Comparison of ENCODE assay signal across 10 mouse cellular contexts in the genomic region with DNA sequence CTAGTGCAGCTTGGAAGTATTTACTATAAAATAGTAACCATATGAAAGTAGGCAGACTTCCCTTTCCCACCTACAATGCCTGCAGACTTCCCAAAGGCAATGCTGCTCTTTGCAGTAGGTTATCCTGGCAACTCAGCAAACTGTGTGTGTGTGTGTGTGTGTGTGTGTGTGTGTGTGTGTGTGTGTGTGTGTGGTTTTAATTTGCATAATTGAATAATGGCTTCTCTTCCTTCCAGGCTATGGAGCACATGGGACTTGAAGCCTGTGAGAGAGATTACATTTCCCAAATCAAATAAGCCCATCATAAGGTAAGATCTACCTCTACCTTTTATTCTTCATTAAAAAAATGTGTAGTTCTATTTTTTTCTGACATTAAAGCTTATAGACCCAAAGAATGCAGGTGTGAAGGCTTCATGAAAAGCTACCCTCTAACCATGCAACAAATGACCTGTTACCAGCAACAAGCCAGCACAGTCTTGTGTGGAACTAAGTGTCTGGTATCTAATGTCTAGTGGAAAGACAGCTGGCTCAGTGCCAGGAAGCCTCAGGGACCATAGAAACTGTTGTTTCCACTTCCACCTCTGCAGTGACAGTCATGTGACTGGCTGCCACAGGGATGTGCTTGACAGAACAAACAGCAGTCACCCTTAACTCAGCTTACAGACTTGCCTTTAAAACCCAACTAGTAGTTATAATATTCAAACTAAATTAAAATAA. TPM values are rescaled to one million over a fixed set of nuclear protein-coding genes. Genes with fewer than 3 reads are reported as not detected.
DNase-seq lines count a peak whose midpoint lies in the region; ATAC-seq lines count a peak whose summit lies in the region.
"Had no signal": no experiment of that assay in that cellular context is flagged by ENCODE, and none has a peak within 500 bp of the region (broad histone marks: within the 10 kb centered on the region; RNA-seq: fewer than 3 reads in every experiment).

No protein-coding gene starts in this region.

- peak; percentile 28 for DNase-seq in adrenal gland, postnatal 10 days
- no peak for DNase-seq in adrenal gland, postnatal 4 days (ENCODE audit: low spot score in 2 of 2)
- DNase-seq in testis, postnatal 10 days (ENCODE audit: low spot score) = peak; percentile 51
- DNase-seq in testis, postnatal 14 days (ENCODE audit: low spot score) = no peak
- no peak for DNase-seq in midbrain, embryonic 11.5 days (ENCODE audit: low spot score, missing footprints)
- DNase-seq: liver, embryonic 13.5 days had no signal

- no peak overlapping the region for H3K27ac ChIP-seq in hindbrain, embryonic 15.5 days (replicated peaks)
- H3K27ac ChIP-seq in midbrain, embryonic 11.5 days (ENCODE audit: low read depth, low read length) = no peak overlapping the region
- H3K27ac ChIP-seq: embryonic facial prominence, embryonic 12.5 days; liver, embryonic 13.5 days had no signal

- H3K4me3 ChIP-seq in hindbrain, embryonic 15.5 days = no peak overlapping the region
- no peak overlapping the region for H3K4me3 ChIP-seq in midbrain, embryonic 11.5 days (ENCODE audit: low read depth, low read length)
- H3K4me3 ChIP-seq: embryonic facial prominence, embryonic 12.5 days; liver, embryonic 13.5 days had no signal

- peaks cover 6% of the 10 kb centered on the region for H3K36me3 ChIP-seq in hindbrain, embryonic 15.5 days
- no peaks in the 10 kb centered on the region for H3K36me3 ChIP-seq in midbrain, embryonic 11.5 days (ENCODE audit: control insufficient read depth, insufficient read depth, low read length)

- H3K9me3 ChIP-seq in hindbrain, embryonic 15.5 days = no peaks in the 10 kb centered on the region
- no peaks in the 10 kb centered on the region for H3K9me3 ChIP-seq in midbrain, embryonic 11.5 days (ENCODE audit: control insufficient read depth, low read length)
- H3K9me3 ChIP-seq: embryonic facial prominence, embryonic 12.5 days; liver, embryonic 13.5 days had no signal

- H3K4me1 ChIP-seq in hindbrain, embryonic 15.5 days (replicated peaks) = 0 out of 2 replicates have a peak, but pooled peaks cover 3% of the 10 kb centered on the region
- H3K4me1 ChIP-seq in midbrain, embryonic 11.5 days (ENCODE audit: control insufficient read depth, insufficient read depth, low read length) = no peaks in the 10 kb centered on the region
- H3K4me1 ChIP-seq: liver, embryonic 13.5 days had no signal

- peak; percentile 78 for ATAC-seq in hindbrain, embryonic 15.5 days (ENCODE audit: low FRiP score, low read depth)
- peak; percentile 48; the same call in 1 of the 2 replicates for ATAC-seq in midbrain, embryonic 11.5 days (ENCODE audit: low FRiP score)
- ATAC-seq in granulocyte monocyte progenitor cell, adult 5-6 weeks (replicated peaks; ENCODE audit: poor library complexity, severe bottlenecking) = no peak
- ATAC-seq in frontal cortex, adult (ENCODE audit: low TSS enrichment) = no peak

- H3K27me3 ChIP-seq in hindbrain, embryonic 15.5 days = no peaks in the 10 kb centered on the region
- no peaks in the 10 kb centered on the region for H3K27me3 ChIP-seq in midbrain, embryonic 11.5 days (ENCODE audit: control insufficient read depth, insufficient read depth, low read length)
- H3K27me3 ChIP-seq: embryonic facial prominence, embryonic 12.5 days; liver, embryonic 13.5 days had no signal

- H3K4me2 ChIP-seq in hindbrain, embryonic 15.5 days = no peak overlapping the region
- H3K4me2 ChIP-seq in midbrain, embryonic 11.5 days = no peak overlapping the region
- H3K4me2 ChIP-seq: embryonic facial prominence, embryonic 12.5 days; liver, embryonic 13.5 days had no signal

- H3K9ac ChIP-seq in hindbrain, embryonic 15.5 days = no peak overlapping the region
- H3K9ac ChIP-seq in midbrain, embryonic 11.5 days (ENCODE audit: low read length) = no peak overlapping the region
- H3K9ac ChIP-seq: embryonic facial prominence, embryonic 12.5 days; liver, embryonic 13.5 days had no signal

RNA-seq across cellular contexts. Expression of gene Gng4, which starts 7.9 kb away (rescaled TPM):
- 10 to 100 TPM; 10.3 to 19.0 TPM for total RNA-seq in adrenal gland, postnatal 10 days (2021)
- total RNA-seq in adrenal gland, postnatal 4 days (2021) = 10 to 100 TPM; 22.6 to 23.1 TPM
- 85.9 and 91.0 TPM in 2 replicates for polyA plus RNA-seq in hindbrain, embryonic 15.5 days (2015; fragmentation: Nextera tagmentation; extraction: Ambion mirVana)
- polyA plus RNA-seq in midbrain, embryonic 11.5 days (2014; fragmentation: Nextera tagmentation; extraction: Ambion mirVana) = 2.0 and 2.6 TPM in 2 replicates
- total RNA-seq in granulocyte monocyte progenitor cell, adult 5-6 weeks (2014; fragmentation: Nextera tagmentation) = not detected in 2 replicates
- total RNA-seq in granulocyte monocyte progenitor cell, adult 5-6 weeks (2017) = 1.4 TPM in 1 of 2 replicates, not detected in the other

Comparison
In these comparisons a context has a peak if more than half of its experiments do, and no peak if none do; other contexts are left out.
1. DNase-seq: peak in adrenal gland, postnatal 10 days (single experiment) and testis, postnatal 10 days (single experiment); none in adrenal gland, postnatal 4 days (0 of 2), testis, postnatal 14 days (single experiment) and midbrain, embryonic 11.5 days (single experiment).
2. ATAC-seq: peak in hindbrain, embryonic 15.5 days (single experiment) and midbrain, embryonic 11.5 days (single experiment); none in granulocyte monocyte progenitor cell, adult 5-6 weeks (single experiment) and frontal cortex, adult (single experiment).
3. RNA of gene Gng4, which starts 7.9 kb away (total RNA-seq): 22.6 to 23.1 TPM in adrenal gland, postnatal 4 days and 10.3 to 19.0 TPM in adrenal gland, postnatal 10 days; 1.4 TPM in granulocyte monocyte progenitor cell, adult 5-6 weeks; every median in the first group is over 4 times any median in the second.